Mouse (Mus musculus): ENCODE results near the gene Hist1h4h.
A peak's percentile ranks its signal among the peaks of the same experiment; 100 is the strongest.

Hist1h4h gene

DNA sequence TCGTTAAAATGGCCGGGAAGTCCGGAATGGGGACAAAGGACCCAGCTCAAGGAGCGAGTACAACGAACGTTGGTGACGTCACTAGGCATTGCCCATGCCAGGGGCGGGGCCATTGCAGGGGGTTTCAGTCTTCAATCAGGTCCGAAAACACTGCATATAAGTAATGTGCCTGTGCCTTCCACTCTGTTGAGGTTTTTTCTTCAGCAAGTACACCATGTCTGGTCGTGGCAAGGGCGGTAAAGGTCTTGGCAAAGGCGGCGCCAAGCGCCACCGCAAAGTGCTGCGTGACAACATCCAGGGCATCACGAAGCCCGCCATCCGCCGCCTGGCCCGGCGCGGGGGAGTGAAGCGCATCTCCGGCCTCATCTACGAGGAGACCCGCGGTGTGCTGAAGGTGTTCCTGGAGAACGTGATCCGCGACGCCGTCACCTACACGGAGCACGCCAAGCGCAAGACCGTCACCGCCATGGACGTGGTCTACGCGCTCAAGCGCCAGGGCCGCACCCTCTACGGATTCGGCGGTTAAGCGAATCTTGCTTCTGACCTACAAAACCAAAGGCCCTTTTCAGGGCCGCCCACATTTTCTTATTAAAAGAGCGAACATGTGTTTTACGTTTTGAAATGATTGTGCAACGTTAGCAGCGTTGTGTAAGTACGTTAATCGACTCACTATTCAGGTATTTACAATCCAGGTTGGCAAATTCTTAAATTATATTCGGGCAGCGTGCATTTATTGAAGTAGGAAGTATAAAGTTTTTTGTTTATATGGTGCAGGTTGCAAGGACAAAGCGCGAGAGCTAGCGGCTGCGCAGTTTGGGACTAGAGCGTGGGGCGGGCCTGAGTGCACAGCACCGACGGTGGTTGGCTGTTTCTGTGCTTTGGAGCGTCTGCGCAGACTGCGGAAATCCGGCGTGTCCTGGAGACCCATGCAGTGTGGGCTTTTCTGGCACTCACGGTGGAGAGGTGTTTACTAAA, at the start of gene Hist1h4h:
Gene Hist1h4h, plus strand, starts transcription at position 150 of the 975 bp plus-strand sequence.
- DNase-seq (ENCODE audit: low spot score in 2 of 2), result peak; percentile 95 to 96

DNA sequence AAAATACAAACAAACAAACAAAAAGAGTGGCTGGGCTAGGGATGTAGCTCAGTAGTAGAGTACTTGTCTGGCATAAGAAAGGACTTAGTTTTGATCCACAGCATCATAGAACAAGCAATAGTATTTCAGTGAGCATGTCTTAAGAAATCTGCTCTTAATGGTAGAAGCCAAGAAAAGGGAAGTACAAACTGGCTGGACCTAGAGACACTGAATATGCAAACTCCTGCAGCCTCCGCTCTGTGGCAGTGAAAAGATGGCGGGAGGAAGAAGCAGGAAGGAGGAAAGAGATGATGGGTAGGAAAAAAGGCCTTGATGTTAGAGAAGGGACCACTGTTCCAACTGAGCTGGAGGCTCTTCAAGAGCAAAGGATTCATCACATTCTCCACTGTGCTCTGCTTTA, 47.7 kb upstream of the Hist1h4h start:
- DNase-seq (ENCODE audit: low spot score in 2 of 2), result no peak

DNA sequence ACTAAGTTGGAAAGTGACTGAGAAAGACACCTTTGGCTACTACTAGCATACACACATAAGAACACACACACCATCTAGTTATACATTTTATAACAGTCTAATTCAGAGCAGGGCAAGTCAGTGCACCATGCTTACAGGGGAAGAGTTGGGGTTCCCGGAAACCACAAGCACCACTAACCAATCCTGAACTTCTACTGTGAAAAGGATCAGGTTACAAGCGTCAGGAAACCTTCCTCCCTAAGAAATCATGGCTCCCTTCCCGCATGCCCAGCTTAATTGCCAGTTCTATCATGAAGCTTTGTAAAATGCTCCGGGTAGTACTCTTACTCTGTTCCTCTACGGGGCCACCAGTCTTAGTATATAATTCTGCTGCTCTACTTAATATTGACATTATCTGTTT, 45.6 kb upstream of the Hist1h4h start:
- no peak for DNase-seq (ENCODE audit: low spot score in 2 of 2)

DNA sequence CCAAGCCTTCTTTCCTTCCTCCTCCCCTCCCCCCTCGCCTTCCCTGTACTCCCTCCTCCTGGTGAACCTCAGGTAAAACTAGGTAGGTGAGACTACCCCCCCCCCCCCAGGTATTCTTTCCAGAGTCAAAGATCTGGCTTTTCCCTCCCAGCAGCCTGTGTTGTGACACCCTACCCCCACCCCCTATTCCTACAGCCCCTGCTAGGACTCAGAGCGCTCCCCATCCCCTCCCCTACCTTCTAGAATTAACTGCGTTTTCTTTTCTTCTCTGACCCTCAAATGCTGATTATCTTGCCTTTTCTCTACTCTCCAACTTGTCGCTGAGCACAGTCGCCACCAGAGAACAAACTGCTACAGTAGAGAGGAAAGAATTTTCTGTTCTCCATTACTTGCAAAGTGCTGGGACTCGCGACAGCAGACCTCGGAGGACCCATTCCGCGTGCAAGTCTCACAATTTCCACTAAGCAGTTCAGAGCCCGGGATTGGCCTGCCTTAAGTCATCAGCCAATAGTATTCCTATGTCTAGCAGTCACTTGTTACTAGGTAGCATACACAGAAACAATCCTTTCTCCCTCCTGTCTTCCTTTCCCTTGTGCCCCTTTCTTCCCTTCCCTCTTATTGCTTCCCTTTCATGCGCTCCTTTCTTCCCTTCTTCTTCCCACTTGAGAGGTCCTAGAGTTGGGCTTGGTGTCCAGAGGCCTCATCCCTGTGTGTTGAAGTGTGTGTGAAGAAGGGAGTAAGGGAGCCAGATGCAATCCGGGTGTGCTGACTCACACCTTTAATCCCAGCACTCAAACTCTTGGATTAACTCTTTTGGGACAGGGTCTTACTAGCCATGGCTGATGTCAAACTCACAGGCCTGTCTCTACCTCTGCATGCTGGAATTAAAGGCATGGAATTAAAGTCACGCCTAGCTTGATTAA, 42.2 kb upstream of the Hist1h4h start, which contains the start of gene Btn2a2:
Gene Btn2a2, minus strand, starts transcription at position 458 of the 923 bp plus-strand sequence.
- DNase-seq (ENCODE audit: low spot score in 2 of 2), result peak in 1 of 2 experiments; percentile 52

DNA sequence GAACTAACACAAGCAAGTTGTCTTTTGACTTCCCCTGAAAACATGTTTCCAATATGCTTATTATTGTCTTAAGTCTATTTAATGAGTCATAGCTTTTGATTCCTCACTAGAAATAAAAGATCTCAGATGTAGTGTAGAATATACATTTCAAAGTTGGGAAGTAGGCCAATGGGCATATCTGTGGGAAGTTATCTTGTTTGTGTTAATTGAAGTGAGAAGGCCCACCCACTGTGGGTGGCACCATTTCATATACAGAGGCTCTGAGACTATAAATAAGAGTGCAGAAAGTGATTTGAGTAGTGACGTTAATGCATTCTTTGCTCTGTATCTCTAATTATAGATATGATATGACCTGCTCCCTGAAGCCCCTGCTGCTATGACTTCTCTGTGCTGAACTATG, 40.0 kb upstream of the Hist1h4h start:
- DNase-seq (ENCODE audit: low spot score in 2 of 2), result no peak

DNA sequence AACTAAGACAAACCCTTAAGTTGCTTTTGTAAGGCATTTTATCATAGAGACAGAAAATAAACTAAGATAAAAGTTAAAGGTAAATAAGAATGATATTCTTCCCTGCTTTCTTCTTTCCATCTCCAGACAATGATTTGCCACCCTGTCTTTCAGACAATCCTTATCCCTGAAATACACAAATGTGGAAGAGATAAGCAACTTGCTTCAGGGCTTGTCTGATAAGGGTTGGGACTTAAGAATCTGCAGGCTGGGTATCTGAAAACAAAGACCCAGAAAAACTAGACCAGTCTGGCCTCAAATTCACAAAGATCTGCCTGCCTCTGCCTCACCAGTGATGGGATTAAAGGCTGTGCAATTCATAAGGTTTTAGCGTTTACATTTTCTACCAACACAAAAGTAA, 39.6 kb upstream of the Hist1h4h start:
- no peak for DNase-seq (ENCODE audit: low spot score in 2 of 2)

DNA sequence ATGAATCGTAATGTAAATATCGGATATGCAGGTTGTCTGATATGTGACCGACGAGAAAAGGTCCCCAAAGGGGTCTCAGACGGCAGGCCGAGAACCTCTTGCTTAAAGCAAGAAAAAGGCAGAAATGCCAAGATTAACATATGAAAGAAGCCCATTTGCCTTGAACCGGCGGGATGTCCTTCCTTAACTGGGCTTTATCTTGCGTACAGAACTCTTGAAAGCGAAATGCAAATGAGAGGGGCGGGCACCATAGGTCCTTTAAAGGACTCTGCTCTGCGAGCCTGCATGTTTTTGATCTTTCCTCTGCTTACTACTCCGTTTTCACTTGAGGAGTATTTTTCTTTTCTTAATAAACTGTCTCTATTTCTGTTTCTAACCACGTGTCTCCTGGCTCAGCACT, 38.9 kb upstream of the Hist1h4h start:
- DNase-seq (ENCODE audit: low spot score in 2 of 2), result no peak

DNA sequence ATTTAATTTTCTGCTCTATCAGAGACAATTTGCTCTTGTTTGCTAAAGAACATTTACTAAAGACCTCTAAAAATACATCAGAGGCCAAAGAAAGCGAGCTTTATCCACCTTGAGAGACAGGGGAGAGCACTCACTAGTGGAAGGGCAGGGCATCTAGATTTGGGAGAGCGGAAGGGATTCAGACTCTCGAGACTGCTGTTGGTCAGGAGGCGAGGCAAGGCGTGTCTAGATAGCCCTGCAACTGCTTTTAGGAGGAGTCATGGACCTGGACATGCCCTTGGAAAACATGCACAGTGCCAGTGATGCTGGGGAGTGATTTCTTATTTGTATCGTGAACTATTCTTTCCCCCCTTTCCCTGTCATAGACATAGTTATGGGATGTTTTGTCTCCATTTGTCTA, 35.3 kb upstream of the Hist1h4h start:
- no peak for DNase-seq (ENCODE audit: low spot score in 2 of 2)

DNA sequence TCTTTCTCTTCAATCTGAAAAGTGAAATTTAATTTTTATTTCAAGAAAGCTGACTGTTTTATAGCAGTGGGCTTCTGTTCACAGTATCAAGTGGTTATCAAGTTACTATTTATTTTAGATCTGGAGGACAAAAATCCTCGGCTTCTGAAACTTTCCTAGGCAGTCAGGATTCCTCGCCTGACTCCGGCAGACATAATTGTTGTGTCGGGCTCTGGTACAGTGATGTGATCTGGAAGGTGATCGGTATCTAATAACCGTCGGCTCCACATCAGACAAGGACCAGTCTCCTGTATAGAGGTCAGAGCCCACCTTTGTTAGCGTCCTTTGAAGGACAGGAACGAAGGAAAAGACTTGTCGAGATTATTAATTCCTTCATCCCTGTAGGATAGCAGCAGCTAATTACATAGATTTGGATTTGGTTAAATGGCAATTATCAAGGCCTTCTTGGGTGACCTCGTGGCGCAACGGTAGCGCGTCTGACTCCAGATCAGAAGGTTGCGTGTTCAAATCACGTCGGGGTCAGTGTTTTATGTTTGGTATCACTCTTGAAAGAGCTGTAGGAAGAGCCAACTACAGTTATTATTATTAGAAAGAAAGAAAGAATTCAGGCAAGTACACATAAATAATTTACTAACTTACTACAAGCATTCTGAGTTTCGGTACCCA, 33.1 kb upstream of the Hist1h4h start:
- no peak for DNase-seq (ENCODE audit: low spot score in 2 of 2)

DNA sequence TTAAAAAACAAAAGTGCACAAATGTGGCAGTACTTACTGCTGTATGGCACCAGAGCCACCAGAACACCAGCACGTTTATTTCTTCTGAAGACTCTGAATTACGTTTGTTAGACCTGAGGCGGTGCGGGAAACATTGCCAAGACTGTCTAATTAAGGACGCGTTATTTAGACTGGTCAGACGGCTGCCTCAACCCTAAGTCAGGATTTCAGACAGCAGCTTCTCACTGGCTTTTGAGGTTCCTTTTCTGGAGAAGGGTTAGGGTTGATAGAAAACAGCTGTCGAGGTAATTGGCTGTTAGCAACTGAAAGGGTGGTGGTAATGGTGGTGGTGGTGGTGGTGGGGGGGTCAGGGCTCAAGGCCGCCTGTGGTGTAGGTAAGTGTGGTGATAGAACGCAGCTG, 32.2 kb upstream of the Hist1h4h start:
- no peak for DNase-seq (ENCODE audit: low spot score in 2 of 2)

DNA sequence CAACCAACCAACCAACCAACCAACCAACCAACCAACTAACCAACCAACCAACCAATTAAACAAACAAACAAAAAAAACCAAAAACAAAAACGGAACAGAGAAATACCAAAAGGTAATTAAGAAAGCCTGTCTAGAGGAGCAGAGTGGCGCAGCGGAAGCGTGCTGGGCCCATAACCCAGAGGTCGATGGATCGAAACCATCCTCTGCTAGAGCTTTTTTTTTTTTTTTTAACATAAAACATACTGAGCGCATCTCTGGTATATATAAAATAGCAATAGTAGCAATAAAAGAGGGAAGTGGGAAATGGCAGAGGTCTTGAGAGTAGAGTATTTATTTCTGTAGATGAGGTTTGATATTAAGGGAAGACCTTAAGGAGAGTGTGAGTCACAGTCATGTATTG, 30.9 kb upstream of the Hist1h4h start:
- DNase-seq (ENCODE audit: low spot score in 2 of 2), result no peak

DNA sequence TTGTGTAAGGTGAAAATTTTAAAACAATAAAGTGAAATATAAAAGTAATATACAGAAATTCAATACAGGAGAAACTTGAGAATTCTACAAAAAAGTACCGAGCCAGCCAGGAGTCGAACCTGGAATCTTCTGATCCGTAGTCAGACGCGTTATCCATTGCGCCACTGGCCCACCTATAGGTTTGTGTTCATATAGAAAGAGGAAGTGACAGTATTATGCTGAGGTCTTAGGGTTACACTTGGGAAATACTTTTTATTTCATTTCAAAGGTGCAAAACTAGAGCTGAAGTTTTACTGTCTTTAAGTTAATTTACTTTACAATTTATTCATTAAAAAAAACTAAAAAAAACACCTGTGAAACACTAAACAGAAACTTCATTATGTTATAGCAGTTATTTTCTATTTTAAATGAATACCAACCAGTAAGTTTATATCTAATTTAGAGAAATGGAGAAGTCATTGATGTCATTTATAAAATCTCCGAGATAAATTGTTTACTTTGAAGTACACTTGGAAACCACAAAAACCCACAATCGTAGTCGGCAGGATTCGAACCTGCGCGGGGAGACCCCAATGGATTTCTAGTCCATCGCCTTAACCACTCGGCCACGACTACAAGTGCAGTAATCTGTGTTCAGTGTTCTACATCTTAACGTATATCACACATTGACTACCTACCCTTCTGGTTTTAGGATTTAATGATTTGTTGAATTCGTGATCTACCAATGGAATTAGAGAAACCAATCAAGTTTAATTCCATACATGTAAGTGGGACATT, 30.2 kb upstream of the Hist1h4h start:
- DNase-seq (ENCODE audit: low spot score in 2 of 2), result peak; percentile 67 to 78

DNA sequence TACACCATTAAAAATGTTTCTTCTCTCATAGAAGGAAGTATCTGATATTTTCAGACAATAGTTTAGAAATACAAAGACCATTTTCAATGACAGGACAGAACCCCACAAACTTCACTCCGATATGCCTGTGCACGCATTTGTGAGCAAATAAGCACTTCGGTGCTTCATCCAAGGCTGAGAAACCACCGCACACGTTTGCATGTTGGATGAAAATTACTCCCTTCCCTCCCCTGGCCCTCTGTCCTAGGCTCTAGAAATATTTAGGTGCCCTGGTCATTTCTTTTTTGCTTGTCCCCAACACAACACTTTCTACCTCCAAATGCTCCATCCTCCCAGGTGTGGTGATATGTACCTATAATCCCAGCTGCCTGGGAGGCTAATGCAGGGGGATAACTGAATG, 29.3 kb upstream of the Hist1h4h start:
- no peak for DNase-seq (ENCODE audit: low spot score in 2 of 2)

DNA sequence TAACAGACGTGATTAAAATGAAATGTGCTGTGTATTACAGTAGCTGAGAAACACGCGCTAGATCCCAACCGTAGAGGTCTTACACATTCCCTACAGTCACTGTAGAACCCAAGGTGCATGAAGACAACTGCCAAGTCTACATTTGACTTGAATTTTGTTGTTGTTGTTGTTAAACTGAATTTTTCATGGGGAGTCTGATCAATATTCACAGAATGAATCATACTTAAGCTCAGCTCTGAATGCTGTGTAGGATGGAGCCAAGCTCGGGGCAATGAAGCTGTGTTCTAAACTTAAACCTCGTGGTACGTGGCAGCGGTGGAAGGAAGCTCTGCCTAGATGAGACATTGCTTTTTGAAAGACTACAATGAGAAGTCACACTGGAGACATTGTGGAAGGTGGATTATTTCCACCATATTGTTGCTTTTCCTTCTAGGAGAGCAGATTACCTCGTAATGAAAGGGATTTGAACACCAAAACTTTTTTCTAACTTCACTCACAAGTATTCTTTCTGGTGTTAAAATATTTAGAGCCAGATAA, 28.8 kb upstream of the Hist1h4h start:
- no peak for DNase-seq (ENCODE audit: low spot score in 2 of 2)

DNA sequence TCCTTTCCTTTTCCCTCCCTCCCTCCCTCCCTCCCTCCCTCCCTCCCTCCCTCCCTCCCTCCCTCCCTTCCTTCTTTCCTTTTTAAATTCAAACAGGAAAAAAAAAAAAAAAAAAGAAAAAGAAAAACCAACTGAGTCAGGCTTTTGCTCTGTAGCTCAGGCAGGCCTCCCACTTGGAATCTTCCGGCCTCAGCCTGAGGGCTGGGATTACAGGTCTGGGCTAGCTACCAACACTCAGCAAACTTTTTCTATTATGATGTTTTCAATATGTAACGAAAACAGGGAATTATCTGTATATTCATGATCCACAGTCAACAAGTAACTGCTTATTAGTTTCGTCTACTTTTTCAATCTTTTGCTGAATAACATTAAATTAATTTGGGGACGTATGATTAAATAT, 27.9 kb upstream of the Hist1h4h start:
- DNase-seq (ENCODE audit: low spot score in 2 of 2), result no peak

DNA sequence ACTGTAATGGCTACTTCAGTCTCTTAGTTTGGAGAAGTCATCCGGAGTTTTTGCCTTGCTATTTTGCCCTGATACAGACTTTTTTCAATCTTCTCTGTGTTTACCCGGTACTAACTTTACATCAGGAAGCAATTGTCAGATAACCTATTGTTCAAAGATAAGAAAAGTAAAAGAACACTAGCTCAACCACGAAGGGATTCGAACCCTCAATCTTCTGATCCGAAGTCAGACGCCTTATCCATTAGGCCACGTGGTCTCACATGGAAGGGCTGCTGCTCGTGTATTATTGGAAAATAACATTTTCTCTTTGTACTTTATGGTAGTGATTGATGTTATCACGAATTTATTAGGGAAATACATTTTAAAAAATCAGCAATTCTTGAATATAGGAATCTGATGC, 27.1 kb upstream of the Hist1h4h start:
- DNase-seq (ENCODE audit: low spot score in 2 of 2), result peak; percentile 42 to 59

DNA sequence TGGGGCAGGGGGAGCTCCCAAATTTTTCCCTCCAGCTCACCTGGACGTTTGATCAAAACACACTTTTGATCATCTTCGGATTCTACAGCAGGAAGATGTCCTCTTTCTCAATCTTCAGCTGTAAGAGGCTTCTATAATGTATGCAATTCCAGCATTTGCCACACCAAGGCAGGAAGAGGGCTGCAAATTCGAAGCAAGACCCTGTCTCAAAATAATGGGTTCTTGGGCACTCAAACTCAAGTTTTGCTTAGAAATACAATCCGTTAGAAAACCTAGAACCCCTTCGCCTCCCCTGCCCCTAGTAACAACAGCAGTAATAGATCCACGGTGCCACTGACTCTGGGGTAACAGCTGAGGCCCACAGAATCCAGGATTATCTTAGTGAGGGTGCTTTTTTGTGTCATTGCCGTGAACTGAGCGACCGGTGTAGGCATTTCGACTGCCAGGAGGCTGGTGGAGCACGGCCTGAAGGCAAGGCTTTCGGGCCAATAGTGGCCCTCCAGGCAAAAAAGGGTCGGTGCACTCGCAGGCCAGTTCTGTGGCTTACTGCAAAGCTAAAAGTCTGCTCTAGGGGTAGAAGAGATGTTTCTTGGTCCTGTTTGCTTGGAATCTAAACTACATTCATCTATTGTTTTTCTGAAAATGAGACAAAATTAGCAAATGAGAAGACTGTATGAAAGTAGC, 25.0 kb upstream of the Hist1h4h start:
- no peak for DNase-seq (ENCODE audit: low spot score in 2 of 2)

DNA sequence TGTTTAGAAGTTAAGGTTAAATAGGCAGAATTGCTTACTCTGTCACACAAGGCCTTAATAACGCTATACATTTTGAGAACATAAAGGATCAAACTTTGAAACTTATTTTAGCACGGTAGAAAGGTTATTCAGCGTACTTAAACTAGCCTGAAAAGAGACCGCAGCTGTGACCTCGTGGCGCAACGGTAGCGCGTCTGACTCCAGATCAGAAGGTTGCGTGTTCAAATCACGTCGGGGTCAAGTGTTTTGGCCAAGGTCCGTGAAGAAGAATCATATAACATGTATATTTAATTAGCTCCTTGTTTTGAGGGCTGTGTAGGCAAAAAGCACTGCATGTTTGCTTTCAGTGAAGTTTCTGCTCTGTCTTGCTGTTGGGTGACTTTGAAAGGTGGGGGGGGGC, 24.5 kb upstream of the Hist1h4h start:
- peak; percentile 52 to 64 for DNase-seq (ENCODE audit: low spot score in 2 of 2)

DNA sequence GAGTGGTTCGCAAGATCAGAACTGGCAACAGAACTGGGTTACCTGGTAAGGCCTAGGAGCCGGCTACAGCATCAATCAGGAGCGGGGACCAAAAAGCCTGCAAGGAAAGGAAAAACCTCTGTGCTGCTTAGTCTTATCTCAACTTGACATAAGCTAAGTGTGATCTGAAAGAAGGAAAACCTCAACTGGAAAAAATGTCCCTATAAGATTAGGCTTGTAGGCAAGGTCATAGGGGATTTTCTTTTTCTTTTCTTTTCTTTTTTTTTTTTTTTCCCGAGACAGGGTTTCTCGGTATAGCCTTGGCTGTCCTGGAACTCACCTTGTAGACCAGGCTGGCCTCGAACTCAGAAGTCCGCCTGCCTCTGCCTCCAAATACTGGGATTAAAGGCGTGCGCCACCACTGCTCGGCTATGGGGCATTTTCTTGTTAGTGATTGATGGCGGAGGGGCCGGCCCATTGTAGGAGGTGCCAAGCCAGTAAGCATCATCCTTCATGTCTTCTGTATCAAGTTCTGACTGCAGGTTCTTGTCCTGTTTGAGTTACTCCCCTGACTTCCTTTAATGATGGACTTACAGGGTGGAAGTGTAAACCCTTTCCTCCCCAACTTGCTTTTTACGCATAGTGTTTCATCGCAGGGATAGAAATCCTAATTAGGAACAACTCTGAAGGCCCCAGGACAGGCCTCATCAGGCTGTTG, 23.9 kb upstream of the Hist1h4h start:
- DNase-seq (ENCODE audit: low spot score in 2 of 2), result no peak

DNA sequence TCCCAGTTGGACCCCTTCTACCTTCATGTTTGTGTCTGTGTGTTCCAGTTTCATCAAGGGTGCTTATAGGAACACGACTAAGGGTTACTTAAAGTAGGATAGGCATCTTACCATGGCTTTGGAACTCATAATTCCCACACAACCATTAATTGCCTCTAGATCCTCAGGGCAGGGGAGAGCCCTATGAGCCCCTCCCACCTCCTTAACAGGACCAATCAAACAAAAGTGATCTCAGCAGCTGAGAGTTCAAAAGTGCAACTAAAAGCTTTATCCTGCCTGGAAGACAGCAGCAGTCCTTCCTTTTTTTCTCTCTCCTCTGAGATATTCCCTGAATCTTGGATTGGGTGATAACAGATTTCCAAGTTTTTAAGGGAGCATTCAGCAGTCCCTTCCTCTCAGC, 20.7 kb upstream of the Hist1h4h start:
- no peak for DNase-seq (ENCODE audit: low spot score in 2 of 2)
